Comparison of ENCODE assay signal across 8 mouse cellular contexts in the genomic region with DNA sequence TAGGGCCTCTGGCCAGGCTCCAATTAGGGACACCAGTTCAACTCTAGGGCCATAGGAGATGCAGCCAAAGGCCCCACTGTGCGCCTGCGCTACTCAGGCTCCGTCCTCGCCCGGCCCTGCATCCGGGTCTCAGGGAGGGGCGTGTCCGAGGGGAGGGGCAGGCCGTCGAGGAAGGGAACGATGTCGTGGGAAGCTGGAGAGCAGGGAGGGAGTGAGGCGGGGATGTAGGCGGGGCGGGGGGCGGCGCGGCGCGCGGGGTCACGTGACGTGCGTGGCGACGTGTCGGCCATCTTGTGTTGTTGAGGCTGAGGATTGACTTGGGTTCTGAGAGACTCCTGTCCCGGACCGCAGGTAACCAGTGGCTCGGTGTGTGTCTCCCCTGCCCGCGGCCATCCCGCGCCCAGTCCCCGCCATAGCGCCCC. TPM values are rescaled to one million over a fixed set of nuclear protein-coding genes. Genes with fewer than 3 reads are reported as not detected.
A peak's percentile ranks its signal among the peaks of the same experiment; 100 is the strongest.
DNase-seq lines count a peak whose midpoint lies in the region; ATAC-seq and TF ChIP-seq lines count a peak whose summit lies in the region.

A gene (plus strand): TSS at position 257 of the 422 bp plus-strand sequence.

- no peak for TF ChIP-seq CTCF in bone marrow, adult 2 months (IDR thresholded peaks at IDR 0.05; ENCODE audit: control insufficient read depth, insufficient read depth, low read length)
- TF ChIP-seq CTCF in midbrain, postnatal 0 days (IDR thresholded peaks at IDR 0.05): no peak

- peak within 1 kb of the TSS; percentile 78 for H3K27ac ChIP-seq in bone marrow, adult 2 months (ENCODE audit: control insufficient read depth, insufficient read depth, low read depth, low read length, poor library complexity)
- peak within 1 kb of the TSS; percentile 94 for H3K27ac ChIP-seq in embryonic facial prominence, embryonic 15.5 days (replicated peaks)
- H3K27ac ChIP-seq in limb, embryonic 14.5 days (replicated peaks; ENCODE audit: low read depth, low read length): peak within 1 kb of the TSS; percentile 92
- H3K27ac ChIP-seq in midbrain, postnatal 0 days (ENCODE audit: low read depth, low read length): peak within 1 kb of the TSS; percentile 98

- H3K9me3 ChIP-seq in embryonic facial prominence, embryonic 15.5 days (replicated peaks): no peaks in the 10 kb centered on the region
- H3K9me3 ChIP-seq in limb, embryonic 14.5 days (ENCODE audit: control insufficient read depth, low read length): no peaks in the 10 kb centered on the region
- H3K9me3 ChIP-seq in midbrain, postnatal 0 days (ENCODE audit: low read length): no peaks in the 10 kb centered on the region

- peak; percentile 97 for ATAC-seq in embryonic facial prominence, embryonic 15.5 days (ENCODE audit: insufficient number of reproducible peaks, low FRiP score, low TSS enrichment, low read depth)
- ATAC-seq in limb, embryonic 14.5 days (ENCODE audit: low FRiP score, low read depth): peak; percentile 98
- ATAC-seq in midbrain, postnatal 0 days (ENCODE audit: low FRiP score): peak; percentile 99

- peak; percentile 46; the same call in 1 of the 2 replicates for TF ChIP-seq POLR2A in bone marrow, adult 2 months (IDR thresholded peaks at IDR 0.05; ENCODE audit: borderline replicate concordance, control insufficient read depth, low read depth, low read length)
- TF ChIP-seq POLR2A in limb, embryonic 14.5 days (IDR thresholded peaks at IDR 0.05; ENCODE audit: borderline replicate concordance, extremely low read depth, insufficient read depth, insufficient read length): peak; percentile 68; the same call in 1 of the 2 replicates

- peak within 1 kb of the TSS; percentile 98 for H3K9ac ChIP-seq in embryonic facial prominence, embryonic 15.5 days
- H3K9ac ChIP-seq in limb, embryonic 14.5 days (ENCODE audit: low read depth, low read length, severe bottlenecking): peak within 1 kb of the TSS; percentile 93
- peak within 1 kb of the TSS; percentile 86 for H3K9ac ChIP-seq in midbrain, postnatal 0 days (replicated peaks; ENCODE audit: low read length, poor library complexity, severe bottlenecking)

- peak; percentile 99 for DNase-seq in 416B (ENCODE audit: low read depth)
- DNase-seq in heart, adult 8-10 months (ENCODE audit: low spot score): peak; percentile 96
- DNase-seq in kidney, adult 9 months: peak; percentile 97
- peak; percentile 93 for DNase-seq in limb, embryonic 14.5 days (ENCODE audit: low spot score)
- peak; percentile 96 for DNase-seq in midbrain, postnatal 0 days (ENCODE audit: low spot score)
- peak; percentile 90 to 94 for DNase-seq in spleen, postnatal 14 days (ENCODE audit: low spot score in 2 of 2)

- under 1% methylated on average over 35 of the region's 36 CpGs for WGBS in bone marrow, adult 2 months
- WGBS in embryonic facial prominence, embryonic 15.5 days: under 1% methylated on average over 34 of the region's 36 CpGs
- WGBS in limb, embryonic 14.5 days: under 1% methylated on average over 27 of the region's 36 CpGs
- WGBS in midbrain, postnatal 0 days: 0% methylated on average over 28 of the region's 36 CpGs

- no peaks in the 10 kb centered on the region for H3K36me3 ChIP-seq in embryonic facial prominence, embryonic 15.5 days
- no peaks in the 10 kb centered on the region for H3K36me3 ChIP-seq in limb, embryonic 14.5 days (ENCODE audit: control insufficient read depth, insufficient read depth, low read length)
- H3K36me3 ChIP-seq in midbrain, postnatal 0 days (ENCODE audit: insufficient read depth, low read length): no peaks in the 10 kb centered on the region

- peak within 1 kb of the TSS; percentile 89 for H3K4me3 ChIP-seq in bone marrow, adult 2 months (replicated peaks; ENCODE audit: control insufficient read depth, low read depth, low read length)
- peak within 1 kb of the TSS; percentile 97 for H3K4me3 ChIP-seq in embryonic facial prominence, embryonic 15.5 days (replicated peaks)
- peak within 1 kb of the TSS; percentile 98 for H3K4me3 ChIP-seq in limb, embryonic 14.5 days (replicated peaks; ENCODE audit: low read length)
- H3K4me3 ChIP-seq in midbrain, postnatal 0 days (ENCODE audit: low read depth, low read length): peak within 1 kb of the TSS; percentile 98

- no peaks in the 10 kb centered on the region for H3K27me3 ChIP-seq in embryonic facial prominence, embryonic 15.5 days
- H3K27me3 ChIP-seq in limb, embryonic 14.5 days (ENCODE audit: control insufficient read depth, insufficient read depth, low read length): no peaks in the 10 kb centered on the region
- no peaks in the 10 kb centered on the region for H3K27me3 ChIP-seq in midbrain, postnatal 0 days (ENCODE audit: insufficient read depth, low read length)

- no peaks in the 10 kb centered on the region; the same call in 1 of the 2 replicates for H3K4me1 ChIP-seq in bone marrow, adult 2 months (ENCODE audit: control insufficient read depth, insufficient read depth, low read length)
- 0 out of 2 replicates have a peak, but pooled peaks cover 5% of the 10 kb centered on the region for H3K4me1 ChIP-seq in embryonic facial prominence, embryonic 15.5 days
- H3K4me1 ChIP-seq in limb, embryonic 14.5 days (ENCODE audit: control insufficient read depth, insufficient read depth, low read length): peaks cover 6% of the 10 kb centered on the region
- H3K4me1 ChIP-seq in midbrain, postnatal 0 days (ENCODE audit: insufficient read depth, low read length): peaks cover 7% of the 10 kb centered on the region; the same call in 1 of the 2 replicates

- peak within 1 kb of the TSS; percentile 70 for H3K4me2 ChIP-seq in embryonic facial prominence, embryonic 15.5 days (replicated peaks)
- peak within 1 kb of the TSS; percentile 68 for H3K4me2 ChIP-seq in limb, embryonic 14.5 days (replicated peaks; ENCODE audit: low read depth, low read length, severe bottlenecking)
- peak within 1 kb of the TSS; percentile 81 for H3K4me2 ChIP-seq in midbrain, postnatal 0 days (ENCODE audit: low read depth, low read length, poor library complexity, severe bottlenecking)

RNA-seq across cellular contexts. Expression of the gene that starts here (rescaled TPM):
- polyA plus RNA-seq in bone marrow, adult 2 months (2011; ENCODE audit: insufficient read depth, insufficient read length, low replicate concordance, missing spikeins): 39.0 and 95.1 TPM in 2 replicates
- polyA plus RNA-seq in embryonic facial prominence, embryonic 15.5 days (2015; fragmentation: Nextera tagmentation; extraction: Ambion mirVana): 56.2 and 56.6 TPM in 2 replicates
- total RNA-seq in heart, adult 8-10 months (2022): 10 to 100 TPM; 38.0 to 48.5 (median 40.4) TPM
- 64.0 and 65.6 TPM in 2 replicates for polyA plus RNA-seq in limb, embryonic 14.5 days (2012; rRNA removed)
- polyA plus RNA-seq in limb, embryonic 14.5 days (2014; fragmentation: Nextera tagmentation; extraction: Ambion mirVana): 47.7 and 57.5 TPM in 2 replicates
- 69.0 and 75.0 TPM in 2 replicates for total RNA-seq in midbrain, postnatal 0 days (2014; rRNA removed)
- polyA plus RNA-seq in midbrain, postnatal 0 days (2015; fragmentation: Nextera tagmentation; extraction: Ambion mirVana): 45.4 and 46.4 TPM in 2 replicates

Comparison
In these comparisons a context has a peak if more than half of its experiments do, and no peak if none do; other contexts are left out.
1. Peak in every context shown above with its lines: DNase-seq, ATAC-seq, H3K4me3 ChIP-seq and H3K27ac ChIP-seq.